Mouse (Mus musculus) cerebellum, adult 2 months (tissue): Measurements from ENCODE around the gene Pgbd5.

ENCODE experiments used
- CTCF ChIP-seq: fragments of 200-500 bp; IDR thresholded peaks from 2 replicates; pipeline ENCODE4 v1.5.1; 2011; ENCODE audit warnings: low read depth, mild to moderate bottlenecking, control low read depth, low read length, moderate library complexity, borderline replicate concordance; ENCODE audit not compliant: insufficient read depth
- POLR2A ChIP-seq: fragments of 200-500 bp; IDR thresholded peaks from 2 replicates; pipeline ENCODE4 v1.6.1; 2011; ENCODE audit warnings: low read length, control low read depth, borderline replicate concordance; ENCODE audit not compliant: insufficient read depth

DNA sequence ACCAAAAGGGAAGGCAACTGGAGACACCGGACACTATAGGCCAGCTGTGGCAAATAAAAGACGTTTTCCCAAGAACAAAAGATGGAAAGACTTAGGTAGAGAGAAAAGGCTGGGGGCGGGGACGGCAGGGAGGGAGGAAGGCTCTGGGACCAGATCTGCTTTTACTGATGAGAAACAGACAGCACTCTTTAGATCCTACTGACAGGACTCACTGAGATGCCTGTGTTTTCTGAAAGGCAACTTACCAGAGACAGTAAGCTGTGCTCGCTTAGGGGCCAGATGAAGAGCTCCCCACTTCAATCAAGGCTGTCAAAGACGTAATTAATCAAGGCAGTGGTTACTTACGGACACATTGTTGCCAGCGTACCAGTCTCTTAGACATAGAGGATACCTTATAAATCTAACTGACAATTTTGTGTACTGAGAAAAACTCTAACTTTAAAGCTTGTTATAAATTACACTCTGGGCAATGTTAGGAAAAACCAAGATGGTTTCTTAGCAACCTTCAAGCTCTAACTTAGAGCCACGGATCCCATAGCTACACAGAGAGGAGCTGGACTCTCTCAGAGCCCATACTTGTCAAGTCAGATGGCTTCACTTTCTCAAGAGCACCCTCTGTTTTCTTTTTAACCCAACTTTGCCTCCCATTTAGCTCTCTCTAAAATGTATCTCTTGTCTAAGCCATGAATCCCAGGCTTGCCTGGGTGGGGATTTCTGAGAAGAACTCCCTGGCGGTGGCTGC is 47.0 kb downstream of the Pgbd5 start:
- TF ChIP-seq CTCF (no peak), POLR2A (no peak)
